Mouse (Mus musculus): Measurements from ENCODE around the gene Ina. TPM values are rescaled to one million over a fixed set of nuclear protein-coding genes. Genes with fewer than 3 reads are reported as not detected.

Ina gene
- total RNA-seq (2023), result not detected in 2 replicates

DNA sequence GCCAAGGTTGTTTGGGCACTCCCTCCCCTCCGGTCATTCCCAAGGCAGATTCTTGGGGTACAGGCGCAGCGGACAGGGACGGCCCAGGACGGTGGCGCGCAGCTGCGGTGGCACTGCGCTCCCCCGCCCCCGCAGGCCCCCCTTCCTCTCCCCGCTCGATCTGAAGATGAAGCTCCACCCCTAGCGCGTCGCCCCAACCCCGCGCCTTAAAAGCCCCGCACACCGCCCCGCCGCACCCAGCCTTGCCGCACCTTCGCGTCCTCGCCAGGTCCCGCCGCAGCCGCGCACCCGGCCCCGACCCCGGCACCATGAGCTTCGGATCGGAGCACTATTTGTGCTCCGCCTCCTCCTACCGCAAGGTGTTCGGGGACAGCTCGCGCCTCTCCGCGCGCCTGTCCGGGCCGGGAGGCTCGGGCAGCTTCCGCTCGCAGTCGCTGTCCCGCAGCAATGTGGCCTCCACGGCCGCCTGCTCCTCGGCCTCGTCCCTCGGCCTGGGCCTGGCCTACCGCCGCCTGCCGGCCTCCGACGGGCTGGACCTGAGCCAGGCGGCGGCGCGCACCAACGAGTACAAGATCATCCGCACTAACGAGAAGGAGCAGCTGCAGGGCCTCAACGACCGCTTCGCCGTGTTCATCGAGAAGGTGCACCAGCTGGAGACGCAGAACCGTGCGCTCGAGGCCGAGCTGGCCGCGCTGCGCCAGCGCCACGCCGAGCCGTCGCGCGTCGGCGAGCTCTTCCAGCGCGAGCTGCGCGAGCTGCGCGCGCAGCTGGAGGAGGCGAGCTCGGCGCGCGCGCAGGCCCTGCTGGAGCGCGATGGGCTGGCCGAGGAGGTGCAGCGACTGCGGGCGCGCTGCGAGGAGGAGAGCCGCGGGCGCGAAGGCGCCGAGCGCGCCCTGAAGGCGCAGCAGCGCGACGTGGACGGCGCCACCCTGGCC lies at the start of gene Ina, which contains the start of gene Nt5c2:
Gene Ina, plus strand, starts transcription at position 252 of the 935 bp plus-strand sequence.
Gene Nt5c2, minus strand, starts transcription at position 707 of the 935 bp plus-strand sequence.

DNA sequence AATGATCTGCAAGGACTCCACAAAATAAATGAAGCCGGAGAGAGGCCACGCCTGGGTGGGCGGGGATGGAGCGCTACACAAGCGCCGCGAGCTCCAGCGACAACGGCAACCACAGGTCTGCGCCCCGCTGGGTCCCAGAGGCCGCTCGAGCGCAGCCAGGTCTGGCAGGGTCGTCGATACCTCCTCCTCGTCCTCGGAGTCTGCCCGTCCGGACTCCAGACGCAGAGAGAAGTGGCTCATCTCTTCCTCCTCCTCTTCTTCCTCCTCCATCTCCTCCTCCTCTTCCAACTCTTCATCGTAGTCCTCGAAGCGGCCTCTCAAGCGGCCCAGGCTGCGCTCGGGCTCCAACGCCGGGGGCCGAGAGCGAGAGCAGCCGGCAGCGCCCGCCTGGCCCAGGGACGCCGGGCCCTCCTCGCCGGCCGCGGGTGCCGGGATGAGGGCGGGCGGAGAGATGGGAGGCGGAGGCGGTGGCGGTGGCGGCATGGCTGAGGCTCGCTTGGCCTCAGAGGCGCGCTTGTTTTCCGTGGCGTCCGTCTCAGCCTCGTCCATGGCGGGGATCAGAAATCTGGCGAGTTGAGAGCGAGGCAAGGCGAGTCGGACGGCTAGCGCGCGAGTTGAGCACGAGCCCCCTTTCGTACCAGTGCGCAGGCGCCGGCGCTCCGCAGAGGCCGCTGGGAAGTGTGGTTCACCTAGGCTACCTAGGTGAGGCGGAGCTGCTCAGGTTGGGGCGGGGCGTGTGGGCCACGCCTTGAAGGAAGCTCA lies 36.0 kb downstream of the Ina start, which contains the start of gene Pcgf6:
Gene Pcgf6, minus strand, starts transcription at position 636 of the 762 bp plus-strand sequence.

DNA sequence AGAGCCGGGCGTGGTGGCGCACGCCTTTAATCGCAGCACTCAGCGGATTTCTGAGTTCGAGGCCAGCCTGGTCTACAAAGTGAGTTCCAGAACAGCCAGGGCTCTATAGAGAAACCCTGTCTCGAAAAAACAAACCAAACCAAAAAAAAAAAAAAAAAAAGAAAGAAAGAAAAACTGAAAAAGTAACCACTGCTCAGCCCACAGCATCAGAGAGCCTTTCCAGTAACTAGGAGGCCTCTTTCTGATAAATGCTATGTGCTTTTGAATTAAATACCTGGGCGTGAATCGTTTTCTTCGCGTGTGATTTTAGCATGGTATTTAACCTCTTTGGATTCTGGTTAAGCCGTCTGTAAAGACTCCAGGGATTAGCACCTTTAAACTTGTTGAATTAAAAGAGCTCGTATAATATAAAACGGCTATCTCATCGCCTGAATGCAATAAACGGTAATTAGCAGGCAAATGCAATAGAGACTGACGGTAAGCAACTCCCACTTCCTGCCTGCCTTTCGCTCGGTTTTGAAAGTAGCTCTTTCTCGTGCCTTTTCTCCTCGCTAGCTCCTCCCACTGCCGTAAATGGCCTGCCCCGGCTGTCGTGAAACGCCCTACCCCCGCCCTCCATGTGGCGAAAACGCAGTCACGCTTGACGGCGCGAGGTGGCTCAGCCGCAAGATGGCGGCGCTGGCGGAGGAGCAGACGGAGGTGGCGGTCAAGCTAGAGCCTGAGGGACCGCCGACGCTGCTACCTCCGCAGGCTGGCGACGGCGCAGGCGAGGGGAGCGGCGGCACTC lies 52.8 kb downstream of the Ina start, which contains the start of gene Taf5:
Gene Taf5, plus strand, starts transcription at position 651 of the 787 bp plus-strand sequence.

Other genes starting within 250 kb of the Ina start
- gene Nt5c2, start 455 bp downstream of the Ina start, total RNA-seq (2023), result 94.5 and 127 TPM in 2 replicates
- 0.63 and 1.5 TPM in 2 replicates for gene Pcgf6, start 36.2 kb downstream of the Ina start, total RNA-seq (2023)
- 8.3 and 10.1 TPM in 2 replicates for gene Taf5, start 53.0 kb downstream of the Ina start, total RNA-seq (2023)
- 83.9 and 142 TPM in 2 replicates for gene Usmg5, start 75.9 kb downstream of the Ina start, total RNA-seq (2023)
- gene Pdcd11, start 76.1 kb downstream of the Ina start, total RNA-seq (2023), result 6.5 and 8.8 TPM in 2 replicates
- 4.6 and 5.4 TPM in 2 replicates for gene Calhm2, start 123.6 kb downstream of the Ina start, total RNA-seq (2023)
- not detected in 2 replicates for gene Calhm1, start 129.6 kb downstream of the Ina start, total RNA-seq (2023)
- not detected in 2 replicates for gene Calhm3, start 143.1 kb downstream of the Ina start, total RNA-seq (2023)
- gene Neurl1a, start 164.1 kb downstream of the Ina start, total RNA-seq (2023), result 0.32 TPM in 1 of 2 replicates, not detected in the other

Measured in neutrophil, adult 65 days (primary cell).